Mouse (Mus musculus) retina, postnatal 1 day (tissue): ENCODE measurements at regions not wholly inside any gene's neighbourhood (a gene's known extent, or its start where the extent isn't known, plus 50 kb on each side); places are given as distances from the start of the nearest gene placed in this dataset.

Source experiments
- DNase-seq: peaks from one replicate; pipeline ENCODE4 v3.0.0-alpha.2; 2012

GRCm38 (mm10) chr15:61133316-61133715 is 210.5 kb upstream of the A1bg start:
- no peak for DNase-seq

GRCm38 (mm10) chr15:61127971-61128370 is 205.2 kb upstream of the A1bg start:
- no peak for DNase-seq

- DNase-seq, result no peak
Observed at GRCm38 (mm10) chr15:61127130-61127529, 204.3 kb upstream of the A1bg start.

GRCm38 (mm10) chr15:61116912-61117311 is 194.1 kb upstream of the A1bg start:
- DNase-seq, result no peak

- DNase-seq, result peak; percentile 6
Observed at GRCm38 (mm10) chr15:61109429-61110128, 186.8 kb upstream of the A1bg start.

DNA sequence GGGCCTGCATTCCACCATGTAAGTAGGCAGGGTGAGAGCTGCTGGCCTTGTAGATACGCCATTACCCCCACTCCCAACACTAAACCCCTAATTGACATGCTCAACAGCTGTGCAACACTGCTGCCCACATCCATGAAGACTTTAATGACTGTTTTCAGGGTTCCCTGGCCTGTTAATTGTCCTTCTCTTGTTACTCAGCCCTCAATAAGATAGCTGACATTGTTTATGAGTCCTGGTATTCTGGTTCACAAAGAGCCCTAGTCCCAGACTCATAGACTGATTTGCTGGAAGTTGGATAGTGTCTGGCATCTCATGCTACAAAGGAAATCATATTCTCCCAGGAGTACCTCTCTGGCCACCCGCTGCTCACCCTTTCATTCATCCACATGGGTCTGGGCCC is 186.1 kb upstream of the A1bg start:
- peak; percentile 41 for DNase-seq

DNA sequence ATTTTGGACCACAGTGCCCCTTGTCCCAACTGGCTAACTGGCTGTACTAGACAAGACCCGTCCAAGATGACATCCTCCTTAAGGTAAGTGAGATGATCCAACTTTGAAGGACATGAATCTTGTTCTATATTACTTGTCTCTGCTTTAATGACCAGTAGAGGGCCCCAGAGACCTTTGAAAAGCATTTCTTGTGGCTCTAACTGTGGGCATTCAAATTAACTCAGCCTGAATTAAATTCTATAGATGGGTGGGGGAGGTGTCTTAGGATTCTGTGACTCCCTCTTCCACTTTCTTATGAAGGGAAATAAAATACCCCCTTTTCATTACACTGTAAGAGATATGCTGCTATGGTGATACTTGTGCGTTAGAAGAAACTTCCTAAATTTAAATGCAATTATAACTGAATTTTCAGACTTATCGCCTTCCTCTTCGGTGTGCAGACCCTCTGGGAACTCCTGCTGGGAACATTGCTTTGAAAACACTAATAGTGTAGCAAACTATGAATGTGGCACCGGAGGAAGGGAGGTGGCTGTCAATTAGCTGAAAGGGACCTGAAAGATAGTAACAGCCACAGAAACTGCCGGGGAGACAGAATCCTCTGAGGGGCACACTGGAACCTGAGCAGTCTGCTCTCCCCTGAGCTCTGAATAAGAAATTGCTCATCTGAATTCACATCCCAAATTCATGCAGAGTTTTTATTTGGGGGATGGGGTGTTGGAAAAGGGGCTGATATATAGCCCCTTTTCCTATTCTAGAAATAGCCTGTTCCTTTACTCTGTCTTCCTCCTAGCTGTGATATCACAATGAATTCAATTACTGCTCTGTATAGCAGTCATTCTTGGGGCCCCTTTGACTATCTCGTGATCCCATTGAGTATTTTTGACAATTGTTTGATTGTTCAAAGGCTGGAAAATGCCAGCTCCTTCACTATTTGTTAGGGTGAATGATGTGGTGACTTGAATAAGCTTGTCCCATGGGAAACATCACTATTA is 179.9 kb upstream of the A1bg start:
- DNase-seq, result peak; percentile 87

- DNase-seq, result no peak
Observed at GRCm38 (mm10) chr15:61100807-61101206, 178.0 kb upstream of the A1bg start.

GRCm38 (mm10) chr15:61098968-61099367 is 176.2 kb upstream of the A1bg start:
- no peak for DNase-seq

GRCm38 (mm10) chr15:61098519-61098918 is 175.7 kb upstream of the A1bg start:
- DNase-seq, result no peak

- peak; percentile 75 for DNase-seq
Observed at GRCm38 (mm10) chr15:61096021-61096781, 173.4 kb upstream of the A1bg start.

DNA sequence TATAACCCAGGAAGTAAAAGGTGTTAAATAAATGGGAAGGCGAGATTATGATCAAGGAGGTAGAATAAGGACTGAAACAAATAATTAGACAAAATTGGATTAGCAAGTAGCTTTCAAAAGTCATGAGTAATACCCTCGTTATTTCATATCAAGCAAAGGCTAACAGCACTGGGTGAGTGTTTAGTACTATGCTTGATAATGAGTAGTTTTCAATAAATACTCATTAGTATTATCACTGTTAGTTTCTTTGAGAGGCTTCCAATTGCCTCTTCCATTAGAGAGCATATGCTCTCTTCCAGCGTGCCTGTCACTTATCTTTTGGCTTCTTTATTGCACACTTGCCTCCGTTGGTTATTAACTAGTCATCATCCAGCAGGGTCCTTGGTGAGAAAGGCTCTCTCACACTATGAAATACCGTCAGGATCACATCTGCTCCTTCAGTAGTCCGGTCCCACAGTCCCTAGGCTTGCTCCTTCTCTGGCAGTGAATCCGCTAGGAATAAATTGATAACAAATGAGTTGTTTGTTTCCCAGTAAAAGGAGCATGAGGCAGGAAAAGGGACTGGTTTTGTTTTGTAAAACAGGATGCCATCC is 132.3 kb upstream of the A1bg start:
- DNase-seq, result no peak

DNA sequence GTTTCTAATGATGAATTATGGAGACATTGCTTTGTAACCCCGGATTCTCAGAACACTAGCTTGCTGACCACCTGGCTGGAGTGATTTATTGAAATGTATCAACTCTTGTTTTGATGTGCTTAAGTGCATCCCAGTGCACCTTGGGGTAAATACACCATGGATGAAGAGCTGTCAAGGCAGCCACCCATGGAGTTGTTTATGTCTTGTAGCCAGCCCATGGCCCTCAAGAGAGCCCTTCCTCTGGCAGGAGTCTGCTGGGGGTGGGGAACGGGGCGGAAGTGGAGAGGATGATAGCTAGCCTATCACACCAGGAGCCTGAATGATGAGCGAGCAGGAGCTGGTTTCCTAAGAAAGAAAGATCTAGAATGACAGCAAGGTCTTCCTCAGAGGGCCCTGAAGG is 128.6 kb upstream of the A1bg start:
- DNase-seq, result no peak

- DNase-seq, result no peak
Observed at GRCm38 (mm10) chr15:61009509-61009908, 86.7 kb upstream of the A1bg start.

- no peak for DNase-seq
Observed at GRCm38 (mm10) chr15:61007461-61008059, 84.7 kb upstream of the A1bg start.

- DNase-seq, result no peak
Observed at GRCm38 (mm10) chr15:61006608-61007007, 83.8 kb upstream of the A1bg start.

- DNase-seq, result no peak
Observed at GRCm38 (mm10) chr15:60993971-60994690, 71.3 kb upstream of the A1bg start.

DNA sequence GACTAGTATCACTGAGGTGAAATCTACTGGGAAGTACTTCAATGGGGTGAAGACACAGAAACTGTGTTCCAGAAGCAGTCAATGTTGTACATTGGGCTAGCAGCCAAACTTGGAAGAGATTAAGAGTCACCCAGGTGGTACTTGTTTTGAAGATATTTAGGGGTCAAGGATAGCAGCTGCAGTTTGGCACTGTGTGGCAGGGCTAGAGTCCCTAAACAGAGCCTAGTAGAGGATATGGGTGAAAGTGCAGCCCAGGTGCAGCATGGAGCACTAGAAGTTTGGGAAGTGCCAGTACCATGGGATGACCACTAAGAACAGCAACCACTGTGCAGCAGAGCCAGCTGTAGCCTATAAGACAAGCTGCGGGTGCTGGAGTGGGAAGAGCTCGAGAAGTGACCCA is 70.6 kb upstream of the A1bg start:
- DNase-seq, result no peak

DNA sequence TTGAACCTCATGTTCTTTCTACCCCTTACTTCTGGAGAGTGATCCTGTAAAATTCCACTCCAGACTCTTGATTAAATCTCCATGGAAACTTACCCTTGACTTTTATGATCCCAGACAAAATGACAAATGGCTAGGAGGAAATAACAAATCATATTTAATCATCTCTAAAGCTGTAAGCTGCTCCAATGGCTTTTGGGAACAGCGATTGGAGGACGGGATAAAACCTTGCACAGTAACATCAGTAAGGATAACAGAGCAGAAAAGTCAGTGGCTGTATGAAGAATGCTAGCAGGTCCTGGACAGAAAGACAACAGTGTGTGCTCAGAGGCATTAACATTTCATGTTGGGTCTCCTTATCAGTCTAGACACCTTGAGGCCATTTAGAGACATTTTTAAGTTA is 59.8 kb upstream of the A1bg start:
- no peak for DNase-seq
